Mouse (Mus musculus) gastrocnemius, postnatal 25 days (tissue): ENCODE results near the gene Mtnr1a. TPM values are rescaled to one million over a fixed set of nuclear protein-coding genes. Genes with fewer than 3 reads are reported as not detected.
"Not testable (repeated sequence)": the region's sequence is repeated elsewhere in the genome, so short reads cannot be mapped to it uniquely, and the experiment has no call there.

ENCODE experiments used
- DNase-seq: peaks from one replicate; pipeline ENCODE4 v3.0.0; 2022
- long read RNA-seq, 2 experiments: library from polyadenylated mRNA; stranded (forward); transcript quantifications; one replicate each; pipeline ENCODE4 v2.0.0; 2021
- total RNA-seq, 2 experiments: library from RNA; stranded (reverse); gene quantifications; 1 replicate in 1 of 2; 2 replicates in 1 of 2; pipeline ENCODE4 v1.2.3; 2021

Gene Mtnr1a
- not detected for total RNA-seq
- long read RNA-seq, experiment 1: 0 reads
- long read RNA-seq, experiment 2: 0 reads

- peak; percentile 57 for DNase-seq
These were observed at the start of gene Mtnr1a for GRCm38 (mm10) chr8:45068759-45069386. Gene Mtnr1a, plus strand, starts transcription at chr8:45069137.

GRCm38 (mm10) chr8:45019241-45019640, 49.7 kb upstream of the Mtnr1a start:
- no peak for DNase-seq

GRCm38 (mm10) chr8:45021171-45021570, 47.8 kb upstream of the Mtnr1a start:
- DNase-seq: peak; percentile 41

GRCm38 (mm10) chr8:45021911-45022665, 46.8 kb upstream of the Mtnr1a start:
- DNase-seq: no peak

- no peak for DNase-seq
These were observed 40.8 kb upstream of the Mtnr1a start for GRCm38 (mm10) chr8:45028081-45028497.

- DNase-seq: no peak
These were observed 30.6 kb upstream of the Mtnr1a start for GRCm38 (mm10) chr8:45038350-45038749.

GRCm38 (mm10) chr8:45044160-45044559, 24.8 kb upstream of the Mtnr1a start:
- DNase-seq: no peak

GRCm38 (mm10) chr8:45050451-45050850, 18.5 kb upstream of the Mtnr1a start:
- no peak for DNase-seq

GRCm38 (mm10) chr8:45051236-45051635, 17.7 kb upstream of the Mtnr1a start:
- no peak for DNase-seq

GRCm38 (mm10) chr8:45052205-45052604, 16.7 kb upstream of the Mtnr1a start:
- DNase-seq: no peak

GRCm38 (mm10) chr8:45052618-45053017, 16.3 kb upstream of the Mtnr1a start:
- no peak for DNase-seq

GRCm38 (mm10) chr8:45055500-45055899, 13.4 kb upstream of the Mtnr1a start:
- DNase-seq: no peak

GRCm38 (mm10) chr8:45056810-45057209, 12.1 kb upstream of the Mtnr1a start:
- no peak for DNase-seq

- DNase-seq: no peak
These were observed 8.9 kb upstream of the Mtnr1a start for GRCm38 (mm10) chr8:45060083-45060482.

GRCm38 (mm10) chr8:45062311-45062710, 6.6 kb upstream of the Mtnr1a start:
- no peak for DNase-seq

- DNase-seq: no peak
These were observed 5.7 kb upstream of the Mtnr1a start for GRCm38 (mm10) chr8:45062982-45063924.

- no peak for DNase-seq
These were observed 4.6 kb upstream of the Mtnr1a start for GRCm38 (mm10) chr8:45064197-45064869.

- DNase-seq: not testable (repeated sequence)
These were observed 3.5 kb upstream of the Mtnr1a start for GRCm38 (mm10) chr8:45065391-45065790.

GRCm38 (mm10) chr8:45070949-45071348, 2.0 kb downstream of the Mtnr1a start:
- no peak for DNase-seq

- no peak for DNase-seq
These were observed 11.9 kb downstream of the Mtnr1a start for GRCm38 (mm10) chr8:45080850-45081249.

- no peak for DNase-seq
These were observed 24.7 kb downstream of the Mtnr1a start for GRCm38 (mm10) chr8:45093599-45093998.
